Mouse (Mus musculus): ENCODE measurements at regions not wholly inside any gene's neighbourhood (a gene's known extent, or its start where the extent isn't known, plus 50 kb on each side); places are given as distances from the start of the nearest gene placed in this dataset.

DNA sequence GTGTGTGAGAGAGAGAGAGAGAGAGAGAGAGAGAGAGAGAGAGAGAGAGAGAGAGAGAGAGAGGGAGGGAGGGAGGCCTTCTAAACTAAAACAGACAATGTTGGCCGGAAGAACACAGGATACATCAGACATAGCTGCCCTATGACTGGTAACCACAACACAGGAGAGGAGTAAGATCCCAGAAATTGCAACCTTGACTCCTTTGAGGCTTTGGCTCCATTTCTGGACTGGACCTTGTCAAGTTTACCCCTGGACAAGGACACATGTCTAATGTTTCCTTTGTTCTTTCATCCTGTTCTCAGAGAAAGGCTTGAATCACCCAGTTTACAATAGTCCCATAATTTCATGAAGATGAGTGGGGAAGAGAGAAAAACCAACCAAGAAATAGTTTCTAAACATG, 233.7 kb upstream of the Clnk start:
- Histone ChIP-seq H3K27me3 (replicated peaks; ENCODE audit: control insufficient read depth, insufficient read depth, low read length) (no peaks in the 10 kb centered on the region), H3K9ac (ENCODE audit: low read depth, low read length) (no peak overlapping the region), H3K4me1 (replicated peaks; ENCODE audit: control insufficient read depth, insufficient read depth, low read length) (no peaks in the 10 kb centered on the region), H3K27ac (ENCODE audit: low read depth, low read length) (no peak overlapping the region), H3K4me3 (ENCODE audit: low read depth, low read length) (no peak overlapping the region), H3K9me3 (ENCODE audit: control insufficient read depth) (no peaks in the 10 kb centered on the region), H3K4me2 (replicated peaks; ENCODE audit: low read depth) (no peak overlapping the region), H3K36me3 (ENCODE audit: control insufficient read depth, insufficient read depth) (no peaks in the 10 kb centered on the region)
- no peak for ATAC-seq
- WGBS = 86% methylated on average over 1 of the region's 1 CpGs
- no peak for TF ChIP-seq CTCF (IDR thresholded peaks at IDR 0.05; ENCODE audit: low read depth)

DNA sequence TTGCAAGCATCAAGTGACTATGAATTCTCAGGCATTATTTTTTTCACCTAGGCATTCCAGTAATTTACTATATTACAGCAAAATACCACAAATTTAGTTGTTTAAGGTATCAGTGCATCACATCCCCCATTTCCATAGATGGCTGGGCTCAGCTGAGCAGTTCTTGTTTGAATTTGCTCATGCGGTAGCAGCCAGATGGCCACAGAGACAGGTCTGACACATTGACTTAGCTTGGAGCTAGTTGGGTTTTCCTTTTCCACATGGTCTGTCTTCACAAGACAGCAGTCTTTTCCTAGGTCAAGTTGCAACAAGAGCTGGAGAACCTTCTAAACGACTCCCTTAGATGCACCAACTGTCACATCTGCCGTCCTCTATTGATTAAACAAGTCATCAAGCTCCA, 232.9 kb upstream of the Clnk start:
- ATAC-seq = no peak
- Histone ChIP-seq H3K27me3 (replicated peaks; ENCODE audit: control insufficient read depth, insufficient read depth, low read length) (no peaks in the 10 kb centered on the region), H3K4me3 (ENCODE audit: low read depth, low read length) (no peak overlapping the region), H3K36me3 (ENCODE audit: control insufficient read depth, insufficient read depth) (no peaks in the 10 kb centered on the region), H3K27ac (ENCODE audit: low read depth, low read length) (no peak overlapping the region), H3K9me3 (ENCODE audit: control insufficient read depth) (no peaks in the 10 kb centered on the region), H3K4me1 (replicated peaks; ENCODE audit: control insufficient read depth, insufficient read depth, low read length) (no peaks in the 10 kb centered on the region), H3K9ac (ENCODE audit: low read depth, low read length) (no peak overlapping the region), H3K4me2 (replicated peaks; ENCODE audit: low read depth) (no peak overlapping the region)
- WGBS = 86% methylated on average over 3 of the region's 3 CpGs
- TF ChIP-seq CTCF (IDR thresholded peaks at IDR 0.05; ENCODE audit: low read depth) = no peak

DNA sequence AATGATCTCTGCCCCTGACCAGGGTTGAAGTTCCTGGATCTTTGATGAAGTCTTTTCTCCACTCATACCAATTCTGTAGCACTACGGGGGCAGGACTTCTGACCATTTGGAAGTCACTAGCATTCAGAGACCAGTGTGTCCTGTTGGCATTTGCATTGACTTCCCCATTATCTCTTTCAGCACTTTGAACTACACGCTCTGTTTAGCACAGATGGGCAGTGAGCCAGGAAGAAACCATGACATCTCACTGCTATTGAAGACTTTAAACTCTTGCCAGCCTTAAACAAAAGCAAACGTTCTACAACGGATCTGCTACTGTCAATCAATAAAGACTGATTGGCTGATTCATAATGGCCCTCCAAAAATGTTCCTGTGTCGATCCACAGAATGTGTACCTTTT, 222.5 kb upstream of the Clnk start:
- no peaks in the 10 kb centered on the region for H3K27me3 ChIP-seq (replicated peaks; ENCODE audit: control insufficient read depth, insufficient read depth, low read length)
- no peak overlapping the region for H3K4me2 ChIP-seq (replicated peaks; ENCODE audit: low read depth)
- no peaks in the 10 kb centered on the region; the same call in 1 of the 2 replicates for H3K36me3 ChIP-seq (ENCODE audit: control insufficient read depth, insufficient read depth)
- no peak overlapping the region for H3K4me3 ChIP-seq (ENCODE audit: low read depth, low read length)
- 44% methylated on average over 5 of the region's 5 CpGs for WGBS
- no peaks in the 10 kb centered on the region for H3K4me1 ChIP-seq (replicated peaks; ENCODE audit: control insufficient read depth, insufficient read depth, low read length)
- H3K9ac ChIP-seq (ENCODE audit: low read depth, low read length) = no peak overlapping the region
- no peaks in the 10 kb centered on the region for H3K9me3 ChIP-seq (ENCODE audit: control insufficient read depth)
- H3K27ac ChIP-seq (ENCODE audit: low read depth, low read length) = no peak overlapping the region
- ATAC-seq = no peak
- no peak for TF ChIP-seq CTCF (IDR thresholded peaks at IDR 0.05; ENCODE audit: low read depth)

DNA sequence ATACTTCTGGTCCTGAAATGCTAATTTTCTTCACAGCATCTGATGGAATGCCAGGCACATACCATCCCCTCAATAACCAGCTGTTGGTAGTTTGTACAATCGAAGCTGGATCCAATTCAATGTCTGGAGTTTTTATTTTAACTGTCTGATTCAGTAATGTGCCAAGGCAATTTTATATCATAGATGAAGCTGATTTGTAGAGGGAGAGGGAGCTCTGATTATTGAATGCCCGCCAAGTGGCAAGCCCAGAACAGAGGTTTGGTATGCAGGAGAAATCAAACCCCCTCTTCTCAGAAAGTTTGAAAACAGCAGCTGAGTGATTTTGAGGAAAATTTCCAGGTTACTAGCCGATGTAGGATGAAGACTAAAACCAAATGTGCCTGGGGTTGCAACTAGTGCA, 218.3 kb upstream of the Clnk start:
- H3K4me2 ChIP-seq (replicated peaks; ENCODE audit: low read depth) = no peak overlapping the region
- H3K27me3 ChIP-seq (replicated peaks; ENCODE audit: control insufficient read depth, insufficient read depth, low read length) = no peaks in the 10 kb centered on the region
- no peaks in the 10 kb centered on the region for H3K9me3 ChIP-seq (ENCODE audit: control insufficient read depth)
- H3K4me1 ChIP-seq (replicated peaks; ENCODE audit: control insufficient read depth, insufficient read depth, low read length) = no peaks in the 10 kb centered on the region
- TF ChIP-seq CTCF (IDR thresholded peaks at IDR 0.05; ENCODE audit: low read depth) = no peak
- no peaks in the 10 kb centered on the region; the same call in 1 of the 2 replicates for H3K36me3 ChIP-seq (ENCODE audit: control insufficient read depth, insufficient read depth)
- H3K4me3 ChIP-seq (ENCODE audit: low read depth, low read length) = no peak overlapping the region
- no peak overlapping the region for H3K27ac ChIP-seq (ENCODE audit: low read depth, low read length)
- no peak overlapping the region for H3K9ac ChIP-seq (ENCODE audit: low read depth, low read length)
- no peak for ATAC-seq
- WGBS = 82% methylated on average over 3 of the region's 3 CpGs

DNA sequence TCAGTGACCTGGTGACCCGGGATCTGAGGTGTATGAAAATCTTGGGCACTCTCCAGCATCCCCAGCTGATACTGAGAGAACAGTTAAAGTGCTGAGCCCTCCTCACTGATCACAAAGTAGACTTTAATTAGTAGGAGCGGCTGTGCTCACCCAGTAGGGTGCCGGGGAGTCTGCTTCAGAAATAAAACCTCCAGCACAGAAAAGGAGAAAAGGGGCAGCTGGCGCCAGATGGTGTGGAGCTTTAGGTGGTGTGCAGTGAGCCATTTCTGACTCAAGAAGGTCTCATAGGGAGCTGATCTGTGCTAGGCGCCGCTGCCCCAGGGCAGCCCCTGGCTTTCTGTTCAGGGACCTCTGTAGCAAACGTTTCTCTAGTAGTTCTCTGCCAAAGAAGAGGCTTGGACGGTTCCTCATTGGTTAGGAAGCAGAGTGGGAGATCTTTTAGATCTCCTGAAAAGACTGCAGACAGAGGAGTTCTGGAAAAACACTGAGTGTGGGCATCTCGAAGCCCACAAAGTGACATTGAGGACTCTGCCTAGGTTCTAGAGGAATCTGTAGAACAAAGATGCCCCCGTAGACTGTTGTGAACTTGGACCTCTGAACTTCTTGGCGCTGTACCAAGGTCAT, 200.1 kb upstream of the Clnk start:
- no peak for TF ChIP-seq CTCF (IDR thresholded peaks at IDR 0.05; ENCODE audit: low read depth)
- Histone ChIP-seq H3K4me2 (replicated peaks; ENCODE audit: low read depth) (no peak overlapping the region), H3K27ac (ENCODE audit: low read depth, low read length) (no peak overlapping the region), H3K9ac (ENCODE audit: low read depth, low read length) (no peak overlapping the region), H3K4me1 (replicated peaks; ENCODE audit: control insufficient read depth, insufficient read depth, low read length) (no peaks in the 10 kb centered on the region), H3K4me3 (ENCODE audit: low read depth, low read length) (no peak overlapping the region), H3K27me3 (replicated peaks; ENCODE audit: control insufficient read depth, insufficient read depth, low read length) (no peaks in the 10 kb centered on the region), H3K9me3 (ENCODE audit: control insufficient read depth) (0 out of 2 replicates have a peak, but pooled peaks cover 2% of the 10 kb centered on the region), H3K36me3 (ENCODE audit: control insufficient read depth, insufficient read depth) (no peaks in the 10 kb centered on the region)
- 69% methylated on average over 11 of the region's 11 CpGs for WGBS
- ATAC-seq = no peak

DNA sequence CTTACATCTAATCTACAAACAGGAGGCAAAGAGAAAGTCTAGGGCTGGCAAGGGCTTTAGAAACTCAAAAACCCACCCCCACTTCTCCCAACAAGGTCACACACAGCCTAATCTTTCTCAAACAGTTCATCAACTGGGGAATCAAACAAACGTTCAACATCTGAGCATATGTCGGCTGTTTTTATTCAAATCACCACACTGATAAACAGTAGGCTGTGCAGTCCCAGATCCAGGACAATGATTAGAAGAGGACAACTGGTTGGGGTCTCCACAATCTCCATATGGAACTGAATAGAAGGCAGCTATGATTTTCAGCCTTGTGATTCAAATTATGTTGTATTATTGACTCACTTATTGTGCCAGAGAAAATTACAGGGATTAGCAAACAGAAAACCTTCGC, 193.1 kb upstream of the Clnk start:
- Histone ChIP-seq H3K4me3 (ENCODE audit: low read depth, low read length) (no peak overlapping the region), H3K9ac (ENCODE audit: low read depth, low read length) (no peak overlapping the region), H3K27ac (ENCODE audit: low read depth, low read length) (no peak overlapping the region), H3K36me3 (ENCODE audit: control insufficient read depth, insufficient read depth) (no peaks in the 10 kb centered on the region), H3K4me2 (replicated peaks; ENCODE audit: low read depth) (no peak overlapping the region), H3K4me1 (replicated peaks; ENCODE audit: control insufficient read depth, insufficient read depth, low read length) (no peaks in the 10 kb centered on the region), H3K9me3 (ENCODE audit: control insufficient read depth) (0 out of 2 replicates have a peak, but pooled peaks cover 2% of the 10 kb centered on the region), H3K27me3 (replicated peaks; ENCODE audit: control insufficient read depth, insufficient read depth, low read length) (no peaks in the 10 kb centered on the region)
- ATAC-seq = no peak
- 44% methylated on average over 3 of the region's 3 CpGs for WGBS
- no peak for TF ChIP-seq CTCF (IDR thresholded peaks at IDR 0.05; ENCODE audit: low read depth)

DNA sequence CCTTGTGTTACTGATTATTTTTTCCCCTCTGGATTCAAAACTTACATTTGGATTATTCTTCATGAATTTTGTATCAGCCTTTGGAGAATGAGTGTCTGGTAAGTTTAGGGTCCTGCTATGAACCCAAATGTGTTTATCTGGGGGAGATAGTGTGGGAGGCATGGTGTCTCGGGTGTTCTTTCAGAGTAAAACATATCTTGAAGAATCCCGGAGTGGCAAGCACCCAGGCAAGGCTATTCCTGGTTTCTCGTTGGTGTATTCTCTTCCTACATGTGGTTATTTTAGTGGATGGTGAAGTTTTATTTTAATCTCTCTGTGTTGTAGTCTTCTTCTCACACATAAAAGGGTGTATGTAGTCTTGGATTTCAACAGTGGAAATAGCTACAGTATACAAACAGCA, 186.4 kb upstream of the Clnk start:
- no peak overlapping the region for H3K27ac ChIP-seq (ENCODE audit: low read depth, low read length)

More for the DNA sequence above, 186.4 kb upstream of the Clnk start:
- WGBS = 89% methylated on average over 3 of the region's 3 CpGs
- no peak overlapping the region for H3K4me3 ChIP-seq (ENCODE audit: low read depth, low read length)
- H3K9me3 ChIP-seq (ENCODE audit: control insufficient read depth) = no peaks in the 10 kb centered on the region
- no peak for TF ChIP-seq CTCF (IDR thresholded peaks at IDR 0.05; ENCODE audit: low read depth)
- no peak overlapping the region for H3K9ac ChIP-seq (ENCODE audit: low read depth, low read length)
- no peak for ATAC-seq
- H3K4me2 ChIP-seq (replicated peaks; ENCODE audit: low read depth) = no peak overlapping the region
- no peaks in the 10 kb centered on the region for H3K36me3 ChIP-seq (ENCODE audit: control insufficient read depth, insufficient read depth)
- no peaks in the 10 kb centered on the region for H3K4me1 ChIP-seq (replicated peaks; ENCODE audit: control insufficient read depth, insufficient read depth, low read length)
- H3K27me3 ChIP-seq (replicated peaks; ENCODE audit: control insufficient read depth, insufficient read depth, low read length) = no peaks in the 10 kb centered on the region

Measured in intestine, postnatal 0 days (tissue).